ENCODE assay signal across 16 mouse cellular contexts in the genomic region with DNA sequence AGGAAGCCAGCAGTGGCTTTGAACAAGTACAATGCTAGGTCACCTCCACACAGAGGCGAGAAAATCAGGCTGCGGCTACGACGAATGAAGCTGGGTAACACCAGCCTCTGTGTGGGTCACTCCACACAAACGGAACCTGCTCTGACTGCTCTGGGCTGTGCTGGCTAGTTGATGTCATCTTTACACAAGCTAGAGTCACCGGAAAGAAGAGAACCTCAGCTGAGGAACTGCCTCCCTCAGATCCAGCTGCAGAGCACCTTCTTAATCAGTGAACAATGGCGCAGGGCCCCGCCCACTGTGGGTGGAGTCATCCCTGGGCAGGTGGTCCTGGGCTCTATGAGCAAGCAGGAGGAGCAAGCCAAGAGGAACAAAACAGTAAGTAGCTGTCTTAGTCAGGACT. TPM values are rescaled to one million over a fixed set of nuclear protein-coding genes. Genes with fewer than 3 reads are reported as not detected.
DNase-seq lines count a peak whose midpoint lies in the region; ATAC-seq lines count a peak whose summit lies in the region.
"Had no signal": no experiment of that assay in that cellular context is flagged by ENCODE, and none has a peak within 500 bp of the region (broad histone marks: within the 10 kb centered on the region; RNA-seq: fewer than 3 reads in every experiment).

No protein-coding gene starts in this region.

- H3K36me3 ChIP-seq in heart, embryonic 16.5 days (ENCODE audit: control insufficient read depth, insufficient read depth): peaks cover 10% of the 10 kb centered on the region; the same call in 1 of the 2 replicates
- 0 out of 2 replicates have a peak, but pooled peaks cover 7% of the 10 kb centered on the region for H3K36me3 ChIP-seq in heart, embryonic 11.5 days (ENCODE audit: control insufficient read depth, insufficient read depth, low read length)
- H3K36me3 ChIP-seq in liver, embryonic 12.5 days: peaks cover 32% of the 10 kb centered on the region

- 78% methylated on average over 8 of the region's 8 CpGs for WGBS in heart, embryonic 16.5 days
- 67% methylated on average over 8 of the region's 8 CpGs for WGBS in heart, embryonic 11.5 days (ENCODE audit: insufficient replicate concordance)
- WGBS in liver, embryonic 12.5 days (ENCODE audit: insufficient replicate concordance): 51% methylated on average over 8 of the region's 8 CpGs

- DNase-seq in ES-CJ7 (ENCODE audit: low read depth, low spot score): peak; percentile 76
- peak; percentile 68 to 74 for DNase-seq in thymus, adult 18-20 months
- no peak for DNase-seq in right cerebral cortex, postnatal 4 days
- DNase-seq in kidney, postnatal 14 days: no peak
- DNase-seq in adrenal gland, postnatal 10 days: no peak
- DNase-seq: cerebellum, adult 11-12 months; kidney, adult 8-10 months; lung, postnatal 4 days; spleen, adult 18-20 months had no signal

- peak overlapping the region; percentile 45 for H3K27ac ChIP-seq in heart, embryonic 16.5 days (ENCODE audit: low read length)
- no peak overlapping the region for H3K27ac ChIP-seq in heart, embryonic 11.5 days (ENCODE audit: low read depth, low read length)
- no peak overlapping the region for H3K27ac ChIP-seq in liver, embryonic 12.5 days
- H3K27ac ChIP-seq: embryonic facial prominence, embryonic 12.5 days; neural tube, embryonic 12.5 days had no signal

- H3K4me2 ChIP-seq in heart, embryonic 16.5 days (ENCODE audit: low read depth, low read length): peak overlapping the region; percentile 28; the same call in 1 of the 2 replicates
- no peak overlapping the region for H3K4me2 ChIP-seq in heart, embryonic 11.5 days
- H3K4me2 ChIP-seq in liver, embryonic 12.5 days: peak overlapping the region; percentile 17; the same call in 1 of the 2 replicates
- H3K4me2 ChIP-seq: embryonic facial prominence, embryonic 12.5 days; neural tube, embryonic 12.5 days had no signal

- ATAC-seq in heart, embryonic 16.5 days (replicated peaks; ENCODE audit: extremely low read depth, insufficient read depth, low FRiP score): peak; percentile 53; the same call in 1 of the 2 replicates
- no peak for ATAC-seq in heart, embryonic 11.5 days (replicated peaks; ENCODE audit: insufficient number of reproducible peaks, low FRiP score, low TSS enrichment)
- ATAC-seq in liver, embryonic 12.5 days: no peak

- no peak overlapping the region for H3K9ac ChIP-seq in heart, embryonic 16.5 days (ENCODE audit: low read length)
- H3K9ac ChIP-seq in heart, embryonic 11.5 days (ENCODE audit: low read depth, low read length): no peak overlapping the region
- H3K9ac ChIP-seq in liver, embryonic 12.5 days: no peak overlapping the region
- H3K9ac ChIP-seq: embryonic facial prominence, embryonic 12.5 days; heart, embryonic 15.5 days; neural tube, embryonic 12.5 days had no signal

- 0 out of 2 replicates have a peak, but pooled peaks cover 3% of the 10 kb centered on the region for H3K4me1 ChIP-seq in heart, embryonic 16.5 days (ENCODE audit: control insufficient read depth, insufficient read depth, low read length)
- H3K4me1 ChIP-seq in heart, embryonic 11.5 days (ENCODE audit: control insufficient read depth, insufficient read depth, low read length): peaks cover 9% of the 10 kb centered on the region
- H3K4me1 ChIP-seq in liver, embryonic 12.5 days: peaks cover 31% of the 10 kb centered on the region
- H3K4me1 ChIP-seq: neural tube, embryonic 12.5 days had no signal

- H3K9me3 ChIP-seq in heart, embryonic 16.5 days (replicated peaks; ENCODE audit: control insufficient read depth, low read length): no peaks in the 10 kb centered on the region
- H3K9me3 ChIP-seq in heart, embryonic 11.5 days (replicated peaks; ENCODE audit: control insufficient read depth, low read length): no peaks in the 10 kb centered on the region
- no peaks in the 10 kb centered on the region for H3K9me3 ChIP-seq in liver, embryonic 12.5 days (replicated peaks)
- H3K9me3 ChIP-seq: embryonic facial prominence, embryonic 12.5 days; heart, embryonic 15.5 days; neural tube, embryonic 12.5 days had no signal

- H3K27me3 ChIP-seq in heart, embryonic 16.5 days (ENCODE audit: control insufficient read depth, insufficient read depth, low read length): no peaks in the 10 kb centered on the region
- H3K27me3 ChIP-seq in heart, embryonic 11.5 days (ENCODE audit: control insufficient read depth, insufficient read depth, low read length): no peaks in the 10 kb centered on the region
- no peaks in the 10 kb centered on the region for H3K27me3 ChIP-seq in liver, embryonic 12.5 days (replicated peaks)
- H3K27me3 ChIP-seq: embryonic facial prominence, embryonic 12.5 days; heart, embryonic 15.5 days; neural tube, embryonic 12.5 days had no signal

- H3K4me3 ChIP-seq in heart, embryonic 16.5 days (ENCODE audit: low read length): peak overlapping the region; percentile 10; the same call in 1 of the 2 replicates
- H3K4me3 ChIP-seq in heart, embryonic 11.5 days (ENCODE audit: low read depth, low read length): no peak overlapping the region
- H3K4me3 ChIP-seq in liver, embryonic 12.5 days: no peak overlapping the region
- H3K4me3 ChIP-seq: embryonic facial prominence, embryonic 12.5 days; heart, embryonic 15.5 days; neural tube, embryonic 12.5 days had no signal

RNA-seq across cellular contexts. Expression of a gene that starts 17.5 kb away (rescaled TPM):
- polyA plus RNA-seq in heart, embryonic 16.5 days (2015; fragmentation: Nextera tagmentation; extraction: Ambion mirVana): 7.2 and 7.4 TPM in 2 replicates
- 6.1 and 6.2 TPM in 2 replicates for polyA plus RNA-seq in heart, embryonic 11.5 days (2014; fragmentation: Nextera tagmentation; extraction: Ambion mirVana)
- polyA plus RNA-seq in liver, embryonic 12.5 days (2016; fragmentation: Nextera tagmentation; extraction: Ambion mirVana): 6.5 and 7.6 TPM in 2 replicates
- total RNA-seq in adrenal gland, postnatal 10 days (2021): 1 to 10 TPM; 8.6 to 8.8 TPM

RNA-seq across cellular contexts. Expression of a gene that starts 19.3 kb away (rescaled TPM):
- polyA plus RNA-seq in heart, embryonic 16.5 days (2015; fragmentation: Nextera tagmentation; extraction: Ambion mirVana): 57.8 and 60.2 TPM in 2 replicates
- 61.0 and 65.9 TPM in 2 replicates for polyA plus RNA-seq in heart, embryonic 11.5 days (2014; fragmentation: Nextera tagmentation; extraction: Ambion mirVana)
- 24.1 and 28.0 TPM in 2 replicates for polyA plus RNA-seq in liver, embryonic 12.5 days (2016; fragmentation: Nextera tagmentation; extraction: Ambion mirVana)
- 100 to 1,000 TPM; 126 to 131 TPM for total RNA-seq in adrenal gland, postnatal 10 days (2021)

RNA-seq across cellular contexts. Expression of a gene that starts 41.5 kb away (rescaled TPM):
- polyA plus RNA-seq in heart, embryonic 16.5 days (2015; fragmentation: Nextera tagmentation; extraction: Ambion mirVana): not detected in 2 replicates
- polyA plus RNA-seq in heart, embryonic 11.5 days (2014; fragmentation: Nextera tagmentation; extraction: Ambion mirVana): not detected in 2 replicates
- not detected in 2 replicates for polyA plus RNA-seq in liver, embryonic 12.5 days (2016; fragmentation: Nextera tagmentation; extraction: Ambion mirVana)
- 1 to 10 TPM; 7.5 TPM for total RNA-seq in adrenal gland, postnatal 10 days (2021)
- polyA plus RNA-seq: C2C12; embryonic facial prominence, embryonic 12.5 days; heart, embryonic 15.5 days; neural tube, embryonic 12.5 days had no signal

Comparison
In these comparisons a context has a peak if more than half of its experiments do, and no peak if none do; other contexts are left out.
1. DNase-seq: peak in ES-CJ7 (single experiment) and thymus, adult 18-20 months (2 of 2); none in right cerebral cortex, postnatal 4 days (single experiment), kidney, postnatal 14 days (single experiment) and adrenal gland, postnatal 10 days (single experiment).